Mouse (Mus musculus): ENCODE measurements around the gene Nudt7. TPM values are rescaled to one million over a fixed set of nuclear protein-coding genes. Genes with fewer than 3 reads are reported as not detected.

Nudt7 gene
- polyA plus RNA-seq, 1 experiment from 2014 or later = 11.0 TPM

DNA sequence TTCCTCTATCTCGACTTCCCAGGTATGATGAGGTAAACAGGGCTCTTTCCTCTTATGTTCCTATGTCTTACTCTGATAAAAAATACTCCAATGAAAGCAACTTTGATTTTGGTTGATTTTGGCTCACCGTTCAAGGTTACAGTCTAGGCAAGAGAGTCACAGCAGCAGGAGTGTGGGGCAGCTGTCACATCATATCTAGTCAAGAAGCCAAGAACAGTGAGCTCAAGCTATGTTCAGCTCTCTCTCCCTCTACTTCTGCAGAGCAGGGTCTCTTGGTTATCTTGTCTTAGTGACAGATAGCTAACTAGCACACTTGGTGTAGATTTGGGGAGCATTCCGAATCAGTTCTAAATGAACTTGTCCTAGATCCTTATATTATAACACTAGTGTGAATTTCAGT, 30.5 kb downstream of the Nudt7 start:
- Histone ChIP-seq H3K4me3 (ENCODE audit: low read depth, low read length) (no peak overlapping the region), H3K4me2 (ENCODE audit: low read depth) (no peak overlapping the region), H3K9me3 (ENCODE audit: control insufficient read depth, low read length) (no peaks in the 10 kb centered on the region), H3K4me1 (ENCODE audit: control insufficient read depth, insufficient read depth, low read length) (no peaks in the 10 kb centered on the region), H3K36me3 (ENCODE audit: control insufficient read depth, insufficient read depth, low read length) (no peaks in the 10 kb centered on the region), H3K27ac (ENCODE audit: low read depth, low read length) (no peak overlapping the region), H3K27me3 (ENCODE audit: control insufficient read depth, insufficient read depth, low read length) (no peaks in the 10 kb centered on the region), H3K9ac (ENCODE audit: low read length) (no peak overlapping the region)
- ATAC-seq (ENCODE audit: insufficient read depth, low FRiP score, low TSS enrichment) (no peak), DNase-seq (ENCODE audit: low spot score) (no peak)
- 91% methylated on average over 3 of the region's 3 CpGs for WGBS

DNA sequence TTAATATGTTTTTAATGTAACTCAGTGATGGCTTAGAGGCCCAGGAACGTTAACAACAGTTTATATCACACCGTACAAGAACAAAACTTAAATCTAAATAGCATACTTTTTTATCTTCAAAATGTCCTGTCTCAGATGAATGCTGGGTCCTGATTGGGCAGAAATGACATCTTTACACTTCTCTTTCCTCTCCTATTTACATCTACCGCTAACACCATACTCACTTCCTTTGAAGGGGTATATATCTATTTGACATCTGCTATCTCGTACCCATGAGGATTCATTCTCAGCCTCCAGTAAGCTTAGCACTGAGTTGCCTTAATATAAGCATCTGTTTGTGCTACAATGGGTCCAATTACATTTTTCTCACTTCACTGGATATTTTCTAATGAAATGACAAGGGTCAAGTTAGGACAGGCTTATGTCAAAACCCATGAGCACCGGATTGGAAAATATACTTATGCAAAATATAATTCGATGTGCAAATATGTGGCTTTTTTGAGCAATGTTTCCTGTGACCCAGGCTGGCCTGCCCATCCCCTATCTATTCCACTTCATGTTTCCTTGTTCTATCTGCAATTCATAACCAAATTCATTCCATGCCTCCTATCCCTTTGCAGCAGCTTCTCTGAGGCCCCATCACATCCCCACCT, 31.2 kb downstream of the Nudt7 start:
- ATAC-seq (ENCODE audit: insufficient read depth, low FRiP score, low TSS enrichment) (no peak), DNase-seq (ENCODE audit: low spot score) (no peak)
- Histone ChIP-seq H3K27ac (ENCODE audit: low read depth, low read length) (no peak overlapping the region), H3K4me3 (ENCODE audit: low read depth, low read length) (no peak overlapping the region), H3K27me3 (ENCODE audit: control insufficient read depth, insufficient read depth, low read length) (no peaks in the 10 kb centered on the region), H3K36me3 (ENCODE audit: control insufficient read depth, insufficient read depth, low read length) (no peaks in the 10 kb centered on the region), H3K4me1 (ENCODE audit: control insufficient read depth, insufficient read depth, low read length) (no peaks in the 10 kb centered on the region), H3K4me2 (ENCODE audit: low read depth) (no peak overlapping the region), H3K9ac (ENCODE audit: low read length) (no peak overlapping the region), H3K9me3 (ENCODE audit: control insufficient read depth, low read length) (no peaks in the 10 kb centered on the region)
- WGBS = 82% methylated on average over 6 of the region's 6 CpGs

DNA sequence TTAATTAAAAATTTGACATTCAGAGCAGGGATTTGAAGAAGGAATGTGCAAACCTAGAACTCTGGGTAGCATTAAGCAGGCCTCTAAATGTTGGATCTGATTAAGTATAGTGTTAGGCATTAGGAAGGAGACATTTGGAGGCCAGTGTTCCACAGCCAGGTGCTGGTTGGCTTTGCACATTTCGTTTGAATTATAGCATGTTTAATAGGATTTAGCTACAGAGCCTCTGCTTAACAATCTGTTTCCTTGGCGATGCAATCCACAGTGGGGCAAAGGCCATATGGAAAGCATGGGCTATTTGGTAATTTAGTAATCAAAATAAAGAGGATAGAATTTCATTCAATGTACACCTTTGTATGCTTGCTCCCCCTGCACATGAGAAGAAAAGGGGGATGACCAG, 32.4 kb downstream of the Nudt7 start:
- WGBS = 71% methylated on average over 2 of the region's 2 CpGs
- Histone ChIP-seq H3K4me3 (ENCODE audit: low read depth, low read length) (no peak overlapping the region), H3K4me2 (ENCODE audit: low read depth) (no peak overlapping the region), H3K4me1 (ENCODE audit: control insufficient read depth, insufficient read depth, low read length) (no peaks in the 10 kb centered on the region), H3K36me3 (ENCODE audit: control insufficient read depth, insufficient read depth, low read length) (no peaks in the 10 kb centered on the region), H3K27me3 (ENCODE audit: control insufficient read depth, insufficient read depth, low read length) (no peaks in the 10 kb centered on the region), H3K9me3 (ENCODE audit: control insufficient read depth, low read length) (no peaks in the 10 kb centered on the region), H3K27ac (ENCODE audit: low read depth, low read length) (no peak overlapping the region), H3K9ac (ENCODE audit: low read length) (no peak overlapping the region)
- ATAC-seq (ENCODE audit: insufficient read depth, low FRiP score, low TSS enrichment) = no peak
- no peak for DNase-seq (ENCODE audit: low spot score)

DNA sequence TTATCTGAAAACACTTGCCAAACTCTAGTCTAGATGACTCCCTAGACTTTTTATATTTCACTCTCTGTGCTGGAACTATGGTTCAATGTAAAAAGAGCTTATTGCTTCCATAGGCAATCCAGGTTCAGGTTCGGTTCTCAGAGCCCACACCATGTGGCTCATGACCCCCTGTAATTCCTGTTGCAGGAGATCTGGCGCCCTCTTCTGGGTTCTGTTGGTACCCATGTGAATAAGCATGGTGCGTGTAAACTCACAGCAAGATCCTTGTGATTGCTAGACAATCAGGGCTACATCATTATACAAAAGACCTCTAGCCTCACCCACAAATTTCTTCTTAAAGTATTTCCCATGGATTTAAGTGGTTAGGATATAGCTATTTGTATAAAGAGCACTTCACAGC, 43.4 kb downstream of the Nudt7 start:
- Histone ChIP-seq H3K27ac (ENCODE audit: low read depth, low read length) (no peak overlapping the region), H3K27me3 (ENCODE audit: control insufficient read depth, insufficient read depth, low read length) (no peaks in the 10 kb centered on the region), H3K36me3 (ENCODE audit: control insufficient read depth, insufficient read depth, low read length) (no peaks in the 10 kb centered on the region), H3K4me3 (ENCODE audit: low read depth, low read length) (no peak overlapping the region), H3K4me1 (ENCODE audit: control insufficient read depth, insufficient read depth, low read length) (no peaks in the 10 kb centered on the region), H3K9ac (ENCODE audit: low read length) (no peak overlapping the region), H3K4me2 (ENCODE audit: low read depth) (no peak overlapping the region), H3K9me3 (ENCODE audit: control insufficient read depth, low read length) (no peaks in the 10 kb centered on the region)
- no peak for DNase-seq (ENCODE audit: low spot score)
- ATAC-seq (ENCODE audit: insufficient read depth, low FRiP score, low TSS enrichment) = no peak
- 72% methylated on average over 3 of the region's 3 CpGs for WGBS

DNA sequence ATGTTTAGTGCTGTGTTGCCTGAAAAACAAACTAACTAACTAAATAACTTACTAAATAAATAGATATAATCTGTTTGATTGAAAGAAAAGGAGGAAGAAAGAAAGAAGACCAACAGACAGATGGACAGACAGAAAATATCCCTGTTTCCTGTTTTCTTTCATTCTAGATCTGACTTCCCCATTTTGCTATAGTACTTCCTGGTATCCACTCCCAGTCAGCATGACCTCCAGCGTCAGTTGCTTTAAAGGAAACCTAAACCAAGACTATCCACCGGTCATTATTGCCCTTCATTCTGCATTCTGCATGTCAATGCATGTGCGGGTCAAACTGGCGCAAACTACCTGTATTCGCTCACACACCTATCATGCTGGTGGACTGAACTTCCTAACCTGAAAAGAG, 60.0 kb downstream of the Nudt7 start:
- H3K4me1 ChIP-seq (ENCODE audit: control insufficient read depth, insufficient read depth, low read length) = no peaks in the 10 kb centered on the region
- H3K27me3 ChIP-seq (ENCODE audit: control insufficient read depth, insufficient read depth, low read length) = no peaks in the 10 kb centered on the region
- H3K4me3 ChIP-seq (ENCODE audit: low read depth, low read length) = no peak overlapping the region
- H3K4me2 ChIP-seq (ENCODE audit: low read depth) = no peak overlapping the region
- ATAC-seq (ENCODE audit: insufficient read depth, low FRiP score, low TSS enrichment) = no peak
- no peak overlapping the region for H3K9ac ChIP-seq (ENCODE audit: low read length)
- DNase-seq (ENCODE audit: low spot score) = no peak
- H3K27ac ChIP-seq (ENCODE audit: low read depth, low read length) = no peak overlapping the region
- WGBS = 88% methylated on average over 5 of the region's 5 CpGs
- H3K9me3 ChIP-seq (ENCODE audit: control insufficient read depth, low read length) = no peaks in the 10 kb centered on the region
- no peaks in the 10 kb centered on the region for H3K36me3 ChIP-seq (ENCODE audit: control insufficient read depth, insufficient read depth, low read length)

DNA sequence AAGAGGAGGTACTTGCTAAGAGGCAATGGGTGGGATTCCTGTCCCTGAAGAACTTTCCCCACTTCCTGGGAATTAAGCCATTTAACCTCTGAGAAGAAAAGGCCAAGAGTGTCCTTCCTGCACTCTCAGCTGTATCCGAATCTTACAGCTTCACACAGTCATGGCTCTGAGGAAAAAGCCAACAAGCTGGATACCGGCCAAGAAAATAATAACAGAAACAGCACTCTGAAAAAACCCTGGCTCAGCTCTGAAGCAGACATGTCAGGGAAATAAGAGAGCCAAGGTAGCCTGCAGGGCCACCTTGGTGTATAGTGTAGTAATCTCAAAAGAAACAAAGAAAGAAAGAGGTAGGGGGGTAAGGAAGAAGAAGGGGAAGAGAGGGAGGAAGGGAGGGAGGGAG, 65.6 kb downstream of the Nudt7 start:
- DNase-seq (ENCODE audit: low spot score) (no peak), ATAC-seq (ENCODE audit: insufficient read depth, low FRiP score, low TSS enrichment) (no peak)
- no peak overlapping the region for H3K4me3 ChIP-seq (ENCODE audit: low read depth, low read length)
- WGBS = 80% methylated on average over 2 of the region's 2 CpGs
- no peak overlapping the region for H3K27ac ChIP-seq (ENCODE audit: low read depth, low read length)
- H3K4me1 ChIP-seq (ENCODE audit: control insufficient read depth, insufficient read depth, low read length) = no peaks in the 10 kb centered on the region
- H3K36me3 ChIP-seq (ENCODE audit: control insufficient read depth, insufficient read depth, low read length) = no peaks in the 10 kb centered on the region
- no peaks in the 10 kb centered on the region for H3K9me3 ChIP-seq (ENCODE audit: control insufficient read depth, low read length)
- H3K4me2 ChIP-seq (ENCODE audit: low read depth) = no peak overlapping the region
- no peaks in the 10 kb centered on the region for H3K27me3 ChIP-seq (ENCODE audit: control insufficient read depth, insufficient read depth, low read length)
- no peak overlapping the region for H3K9ac ChIP-seq (ENCODE audit: low read length)

Other genes with a start within 250 kb of the Nudt7 start
- gene Vat1l, start 72.1 kb downstream of the Nudt7 start, polyA plus RNA-seq (2014; fragmentation: Nextera tagmentation; extraction: Ambion mirVana) = 9.6 and 10.2 TPM in 2 replicates

All from neural tube, embryonic 11.5 days (tissue).